Mouse (Mus musculus): ENCODE results near the gene Pcdh7.
"Not testable (repeated sequence)": the region's sequence is repeated elsewhere in the genome, so short reads cannot be mapped to it uniquely, and the experiment has no call there.

Gene Pcdh7

DNA sequence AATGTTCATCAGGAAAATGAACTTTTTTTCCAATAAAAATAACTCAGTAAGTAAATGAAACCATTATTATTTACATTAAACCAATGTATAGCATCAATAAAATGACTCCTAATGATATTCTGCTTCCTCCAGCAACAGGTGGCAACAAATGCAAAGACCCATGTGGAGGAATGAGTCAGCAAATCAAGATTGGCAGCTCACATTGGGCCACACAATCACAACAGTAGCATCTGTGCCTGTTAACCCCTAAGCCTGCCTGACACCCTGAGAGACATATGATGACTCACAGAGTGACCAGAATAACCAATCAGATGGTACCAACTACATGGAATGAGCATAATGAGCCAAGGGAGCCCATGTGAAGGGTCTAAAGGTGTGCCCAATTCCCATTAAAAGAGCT is 454.5 kb downstream of the Pcdh7 start:
- DNase-seq: no peak

DNA sequence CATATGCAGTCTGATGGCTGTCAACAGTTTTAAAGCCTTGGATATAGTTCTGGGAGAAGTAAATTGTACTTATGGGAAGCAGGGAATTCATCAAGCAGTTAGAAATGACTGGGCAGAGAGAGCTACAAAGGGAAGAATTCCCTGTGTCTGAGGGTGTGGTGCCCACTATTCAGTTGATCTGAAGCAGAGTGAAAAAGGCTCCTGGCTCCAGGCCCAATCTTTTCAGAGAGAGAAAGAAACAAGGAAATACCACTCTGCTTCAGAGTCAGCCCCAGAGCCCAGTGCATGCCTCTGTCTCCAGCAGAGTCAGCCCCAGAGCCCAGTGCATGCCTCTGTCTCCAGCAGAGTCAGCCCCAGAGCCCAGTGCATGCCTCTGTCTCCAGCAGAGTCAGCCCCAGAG is 456.6 kb downstream of the Pcdh7 start:
- not testable (repeated sequence) for DNase-seq

DNA sequence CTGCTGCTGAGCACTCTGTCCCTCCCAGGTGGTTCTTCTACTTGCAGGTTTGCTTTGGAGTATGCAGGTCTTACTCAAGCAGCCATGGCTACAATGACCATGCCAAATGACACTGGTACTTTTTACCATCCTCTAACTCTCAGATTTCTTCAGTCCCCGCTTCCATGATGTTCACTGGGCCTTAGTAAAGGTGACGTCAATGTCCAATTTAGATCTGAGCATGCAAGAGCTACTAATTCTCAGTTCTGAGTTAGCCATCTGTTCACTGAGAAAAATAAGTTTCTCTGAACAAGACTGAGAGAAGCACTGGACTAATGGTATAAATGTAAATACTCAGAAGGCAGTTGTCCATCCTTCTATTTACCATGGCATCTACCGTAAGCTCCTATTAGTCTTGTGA is 457.8 kb downstream of the Pcdh7 start:
- DNase-seq: no peak
